In genomic region chr9:28617666-28618065, GRCm38 (mm10) we compare ENCODE assay signal across 9 mouse cellular contexts.
"Had no signal": no experiment of that assay in that cellular context is flagged by ENCODE, and none has a peak within 500 bp of the region (broad histone marks: within the 10 kb centered on the region; RNA-seq: fewer than 3 reads in every experiment).

No protein-coding gene starts in this region.

- H3K4me2 ChIP-seq: limb, embryonic 13.5 days; midbrain, embryonic 13.5 days had no signal

- DNase-seq: kidney, postnatal 10 days; kidney, postnatal 4 days; lung, adult 18-20 months; right cerebral cortex, adult 18-20 months; thymus, postnatal 4 days had no signal

- ATAC-seq: midbrain, embryonic 13.5 days had no signal

- H3K9me3 ChIP-seq: limb, embryonic 13.5 days; midbrain, embryonic 13.5 days had no signal

- H3K27me3 ChIP-seq: limb, embryonic 13.5 days; midbrain, embryonic 13.5 days had no signal

- H3K4me3 ChIP-seq: limb, embryonic 13.5 days; midbrain, embryonic 13.5 days had no signal

- H3K36me3 ChIP-seq: limb, embryonic 13.5 days; midbrain, embryonic 13.5 days had no signal

- H3K9ac ChIP-seq: limb, embryonic 13.5 days; liver, embryonic 14.5 days; midbrain, embryonic 13.5 days had no signal

- H3K27ac ChIP-seq: limb, embryonic 13.5 days; liver, embryonic 14.5 days; midbrain, embryonic 13.5 days; stomach, postnatal 0 days had no signal
